Mouse (Mus musculus): ENCODE results near the gene Man2b2.
"Not testable (repeated sequence)": the region's sequence is repeated elsewhere in the genome, so short reads cannot be mapped to it uniquely, and the experiment has no call there.

The Man2b2 gene

GRCm38 (mm10) chr5:36835933-36836332 lies 5.5 kb upstream of the Man2b2 start:
- peak; percentile 33 for DNase-seq (ENCODE audit: low read depth, low spot score)

- peak; percentile 8 for DNase-seq (ENCODE audit: low read depth, low spot score)
Measured at GRCm38 (mm10) chr5:36831272-36831671, 819 bp upstream of the Man2b2 start.

- no peak for DNase-seq (ENCODE audit: low read depth, low spot score)
Measured at GRCm38 (mm10) chr5:36829098-36829497, 1.4 kb downstream of the Man2b2 start.

DNA sequence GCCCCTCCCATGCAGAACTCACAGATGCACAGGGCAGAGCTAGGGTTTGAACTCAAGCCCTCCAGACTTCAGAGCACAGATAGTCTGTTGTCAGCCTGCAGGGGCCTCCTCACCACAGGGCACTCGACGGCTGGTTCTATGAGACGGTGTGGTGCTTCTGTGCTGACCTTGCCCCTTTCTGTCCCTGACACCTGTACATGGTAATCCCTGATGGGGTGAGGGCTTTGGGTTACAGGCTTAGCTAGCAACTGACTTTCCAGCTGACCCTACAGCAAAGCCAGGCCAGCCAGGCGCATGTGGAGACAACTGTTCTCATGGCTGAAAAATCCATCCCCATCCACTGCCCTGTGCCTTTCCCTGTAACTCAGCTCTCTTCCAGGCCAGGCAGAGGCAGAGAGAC lies 7.5 kb downstream of the Man2b2 start:
- DNase-seq (ENCODE audit: low read depth, low spot score), result no peak

GRCm38 (mm10) chr5:36820142-36820541 lies 10.3 kb downstream of the Man2b2 start:
- peak; percentile 22 for DNase-seq (ENCODE audit: low read depth, low spot score)

DNA sequence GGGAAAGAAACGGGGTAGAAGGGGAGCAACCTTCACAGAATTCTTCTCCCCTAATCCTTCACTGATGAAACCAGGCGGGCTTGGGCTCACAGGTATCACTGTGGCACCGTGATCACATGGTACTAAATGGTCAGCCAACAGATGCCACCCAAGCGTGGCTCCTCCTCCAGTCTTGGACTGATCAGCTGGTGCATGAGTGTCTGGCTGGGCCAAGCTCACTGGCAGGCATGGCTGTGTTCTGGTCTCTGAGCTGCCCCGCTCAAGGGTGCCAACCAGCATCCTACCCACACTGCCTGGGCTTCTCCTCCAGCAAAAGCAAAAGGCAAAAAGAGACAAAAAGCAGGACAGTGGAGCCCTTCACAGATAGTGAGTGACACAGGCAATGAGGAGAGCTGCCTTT lies 10.7 kb downstream of the Man2b2 start:
- no peak for DNase-seq (ENCODE audit: low read depth, low spot score)

GRCm38 (mm10) chr5:36817738-36818137 lies 12.7 kb downstream of the Man2b2 start:
- DNase-seq (ENCODE audit: low read depth, low spot score), result no peak

DNA sequence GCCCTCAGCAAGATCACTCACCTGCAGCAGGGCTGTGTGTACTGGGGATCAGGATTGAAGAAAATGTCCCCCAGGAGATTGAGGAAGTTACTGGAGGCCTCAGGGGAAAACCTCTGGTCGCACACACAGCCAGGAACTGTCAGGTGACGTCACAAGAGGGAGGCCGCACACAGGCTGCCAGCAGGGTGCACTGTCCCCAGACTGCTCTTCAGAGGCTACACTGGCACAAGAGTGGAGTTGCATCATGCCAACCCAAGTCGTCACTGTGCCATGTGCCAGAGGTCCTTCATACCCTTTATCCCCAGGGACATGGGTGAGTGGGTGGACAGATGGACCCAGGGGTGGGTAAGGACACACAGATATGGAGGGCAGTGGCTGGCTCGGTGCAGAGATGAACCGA lies 15.9 kb downstream of the Man2b2 start:
- DNase-seq (ENCODE audit: low read depth, low spot score), result no peak

- DNase-seq (ENCODE audit: low read depth, low spot score), result peak; percentile 43
Measured at GRCm38 (mm10) chr5:36811413-36811812, 19.0 kb downstream of the Man2b2 start.

DNA sequence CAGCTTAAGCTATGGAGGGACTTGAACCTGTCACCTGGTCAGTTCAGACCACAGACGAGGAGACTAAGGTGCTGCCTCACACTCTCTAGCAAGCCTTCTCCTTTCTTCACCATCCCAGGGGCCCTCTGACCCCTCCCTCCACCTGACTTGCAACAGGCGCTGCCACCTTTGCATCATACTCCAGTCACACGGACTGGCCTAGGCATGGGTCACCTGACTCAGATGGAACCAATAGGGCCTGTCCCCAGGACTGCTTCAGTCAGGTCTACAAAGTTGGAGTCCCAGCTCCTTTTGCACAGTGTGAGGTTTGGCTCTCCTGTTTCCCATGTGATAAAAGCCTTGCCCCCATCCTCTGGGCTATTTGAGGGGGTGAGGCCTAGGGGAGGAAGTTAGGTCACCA lies 19.8 kb downstream of the Man2b2 start:
- DNase-seq (ENCODE audit: low read depth, low spot score), result no peak

- DNase-seq (ENCODE audit: low read depth, low spot score), result no peak
Measured at GRCm38 (mm10) chr5:36809123-36809522, 21.3 kb downstream of the Man2b2 start.

DNA sequence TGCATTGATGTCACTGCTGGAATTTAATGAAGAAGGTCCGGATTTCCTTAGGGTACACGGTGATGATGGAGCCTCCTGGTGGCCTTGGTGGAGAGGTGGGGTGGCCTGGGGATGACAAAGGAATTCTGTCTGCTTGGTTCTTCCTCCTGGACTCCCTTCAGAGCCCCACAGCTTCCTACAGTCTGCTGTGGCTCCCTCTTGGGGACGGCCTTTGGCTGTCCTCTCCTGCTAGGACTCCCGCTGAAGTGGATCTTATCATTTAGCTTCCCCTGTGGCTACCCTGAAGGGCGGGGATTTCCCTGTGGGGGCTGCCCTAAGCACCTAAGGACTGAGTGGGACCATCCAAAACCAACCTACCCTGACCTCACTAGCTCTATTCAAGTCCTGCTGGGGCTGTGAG lies 23.3 kb downstream of the Man2b2 start:
- no peak for DNase-seq (ENCODE audit: low read depth, low spot score)

DNA sequence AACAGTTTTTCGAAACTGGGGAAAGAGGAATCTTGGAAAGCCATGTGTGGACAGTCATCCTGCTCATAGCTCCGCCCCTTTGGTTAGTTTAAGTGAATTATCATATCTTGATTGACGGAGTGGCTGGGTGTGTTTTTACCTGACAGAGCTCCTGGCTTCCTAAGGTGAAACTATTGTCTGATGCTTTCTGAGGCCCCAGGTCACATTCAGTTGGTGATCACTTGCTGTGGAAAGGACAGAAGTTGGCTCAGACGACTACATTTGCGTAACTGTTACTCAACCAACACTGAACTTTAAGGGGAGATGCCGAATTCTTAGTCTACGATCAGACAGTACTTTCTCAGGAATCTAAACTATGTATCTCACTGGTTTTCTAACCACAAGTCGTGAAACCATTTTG lies 33.2 kb downstream of the Man2b2 start:
- DNase-seq (ENCODE audit: low read depth, low spot score), result no peak

DNA sequence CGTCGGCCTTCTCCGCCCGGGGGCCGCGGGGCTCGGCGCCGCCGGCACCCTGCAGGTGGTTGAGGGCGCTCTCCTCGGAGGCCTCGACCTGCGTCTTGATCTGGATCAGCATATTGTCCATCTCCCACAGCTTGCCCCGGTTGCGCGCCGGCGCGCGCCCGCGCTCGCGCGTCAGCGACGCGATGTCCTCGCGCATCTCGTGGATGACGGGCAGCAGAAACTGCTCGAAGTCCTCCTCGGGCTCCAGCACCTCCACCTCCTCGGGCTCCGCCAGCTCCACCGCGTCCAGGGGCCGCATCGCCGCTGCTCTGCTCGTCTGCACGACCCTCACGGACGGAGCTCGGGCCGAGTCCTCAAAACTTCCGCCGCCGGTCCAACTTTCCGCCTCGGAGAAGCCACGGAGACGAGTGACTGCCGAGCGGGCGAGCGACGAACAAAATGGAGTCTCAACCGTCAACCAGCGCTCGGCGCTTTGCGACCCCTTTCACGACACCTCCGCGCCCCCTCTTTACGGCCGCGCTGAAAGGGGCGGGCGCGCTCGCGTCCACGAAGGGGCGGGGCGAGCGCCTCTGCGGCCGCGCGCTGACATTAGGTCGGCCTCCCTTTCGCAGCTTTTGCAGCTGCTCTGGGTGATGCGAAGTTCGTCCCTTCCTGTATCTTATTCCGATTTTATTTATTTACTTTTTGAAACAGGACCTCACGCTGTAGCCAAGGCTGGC lies 34.0 kb downstream of the Man2b2 start, which contains the start of gene Mrfap1:
Mrfap1 (minus strand) TSS at position 477 of the 719 bp plus-strand sequence.
- DNase-seq (ENCODE audit: low read depth, low spot score), result peak; percentile 88

DNA sequence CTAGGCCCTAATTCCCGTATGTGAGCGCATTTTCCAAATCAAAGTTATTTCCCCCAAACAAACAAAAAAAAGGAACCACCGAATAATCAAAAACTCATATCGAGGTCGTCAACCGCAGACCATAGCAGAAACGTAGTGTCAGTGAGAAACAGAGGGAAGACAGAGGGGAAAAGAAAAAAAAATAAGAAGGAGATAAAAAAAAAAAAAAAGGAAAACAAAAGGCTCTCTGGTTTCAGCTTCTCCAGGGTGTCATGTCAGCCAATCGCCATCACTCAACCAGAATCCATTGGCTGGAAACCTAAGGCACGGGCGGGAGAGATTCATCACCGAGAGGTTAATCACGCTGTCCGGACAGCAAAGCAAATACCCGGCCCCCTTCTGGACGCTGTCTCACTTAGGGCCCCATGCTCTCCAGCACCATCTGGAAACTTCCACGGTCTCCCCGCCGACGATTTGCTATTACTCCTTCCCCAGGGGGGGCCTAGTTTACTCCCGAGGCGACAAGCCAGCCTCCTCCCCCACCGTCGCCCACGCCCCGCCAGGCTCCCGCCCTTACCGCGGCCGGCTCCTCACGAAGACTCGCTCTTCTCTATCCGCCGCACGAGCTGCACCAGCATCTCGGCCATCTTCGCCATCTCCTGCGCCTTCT lies 34.7 kb downstream of the Man2b2 start:
- not testable (repeated sequence) for DNase-seq (ENCODE audit: low read depth, low spot score)

DNA sequence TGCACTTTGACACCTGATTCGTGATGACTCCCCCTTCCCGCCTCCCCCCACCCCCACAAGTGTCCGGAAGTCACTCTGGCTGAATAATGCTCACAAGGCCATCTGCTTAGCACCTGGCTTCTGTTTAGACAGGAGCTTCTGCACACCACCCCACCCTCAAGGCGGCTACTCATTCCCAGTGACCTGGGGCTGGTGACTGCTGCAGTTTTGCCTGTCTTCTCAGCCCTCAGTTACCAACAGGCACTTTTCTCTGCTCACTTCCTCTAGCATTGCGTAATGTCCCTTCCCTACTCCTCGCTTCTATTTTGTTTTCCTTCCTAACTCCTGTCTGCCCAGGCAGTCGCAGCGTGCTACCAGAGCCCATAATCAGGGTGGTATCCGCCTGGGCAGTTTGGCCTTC lies 38.6 kb downstream of the Man2b2 start:
- DNase-seq (ENCODE audit: low read depth, low spot score), result no peak

DNA sequence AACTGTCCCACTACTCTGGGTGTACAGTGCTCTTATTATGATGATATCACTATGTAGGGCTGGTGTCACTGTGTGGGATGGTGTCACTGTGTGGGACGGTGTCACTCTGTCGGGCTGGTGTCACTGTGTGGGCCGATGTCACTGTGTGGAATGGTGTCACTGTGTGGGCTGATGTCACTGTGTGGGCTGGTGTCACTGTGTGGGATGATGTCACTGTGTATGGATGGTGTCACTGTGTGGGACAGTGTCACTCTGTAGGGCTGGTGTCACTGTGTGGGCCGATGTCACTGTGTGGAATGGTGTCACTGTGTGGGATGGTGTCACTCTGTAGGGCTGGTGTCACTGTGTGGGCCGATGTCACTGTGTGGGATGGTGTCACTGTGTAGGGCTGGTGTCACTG lies 44.4 kb downstream of the Man2b2 start:
- DNase-seq (ENCODE audit: low read depth, low spot score), result no peak

DNA sequence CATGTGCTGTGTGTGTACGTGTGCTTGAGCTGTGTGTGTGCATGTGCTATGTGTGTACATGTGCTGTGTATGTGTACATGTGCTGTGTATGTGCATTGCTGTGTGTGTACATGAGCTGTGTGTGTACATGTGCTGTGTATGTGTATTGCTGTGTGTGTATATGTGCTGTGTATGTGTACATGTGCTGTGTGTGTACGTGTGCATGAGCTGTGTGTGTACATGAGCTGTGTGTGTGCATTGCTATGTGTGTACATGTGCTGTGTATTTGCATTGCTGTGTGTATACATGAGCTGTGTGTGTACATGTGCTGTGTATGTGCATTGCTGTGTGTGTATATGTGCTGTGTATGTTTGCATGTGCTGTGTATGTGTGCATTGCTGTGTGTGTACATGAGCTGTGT lies 50.9 kb downstream of the Man2b2 start:
- DNase-seq (ENCODE audit: low read depth, low spot score), result no peak

GRCm38 (mm10) chr5:36778901-36779300 lies 51.6 kb downstream of the Man2b2 start:
- no peak for DNase-seq (ENCODE audit: low read depth, low spot score)

DNA sequence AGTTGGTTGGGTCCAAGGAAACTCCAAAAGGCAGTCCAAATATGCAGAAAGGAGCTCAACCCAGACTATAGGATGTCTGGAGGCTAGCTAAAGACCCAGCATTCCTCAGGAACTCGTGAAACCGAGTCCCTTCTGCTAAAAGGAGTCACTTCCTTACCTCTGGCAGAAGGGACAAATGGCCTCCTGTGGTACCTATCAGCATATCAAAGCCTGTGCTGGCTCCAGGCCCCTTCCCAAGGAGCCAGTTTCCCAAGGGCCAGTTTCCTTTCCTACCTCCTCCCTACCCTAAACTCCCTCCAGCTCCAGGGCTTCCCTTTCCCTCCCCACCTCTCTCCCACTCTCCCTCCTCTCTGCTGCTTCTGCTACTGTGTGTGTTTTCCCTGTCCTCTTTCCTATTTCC lies 53.3 kb downstream of the Man2b2 start:
- DNase-seq (ENCODE audit: low read depth, low spot score), result no peak

DNA sequence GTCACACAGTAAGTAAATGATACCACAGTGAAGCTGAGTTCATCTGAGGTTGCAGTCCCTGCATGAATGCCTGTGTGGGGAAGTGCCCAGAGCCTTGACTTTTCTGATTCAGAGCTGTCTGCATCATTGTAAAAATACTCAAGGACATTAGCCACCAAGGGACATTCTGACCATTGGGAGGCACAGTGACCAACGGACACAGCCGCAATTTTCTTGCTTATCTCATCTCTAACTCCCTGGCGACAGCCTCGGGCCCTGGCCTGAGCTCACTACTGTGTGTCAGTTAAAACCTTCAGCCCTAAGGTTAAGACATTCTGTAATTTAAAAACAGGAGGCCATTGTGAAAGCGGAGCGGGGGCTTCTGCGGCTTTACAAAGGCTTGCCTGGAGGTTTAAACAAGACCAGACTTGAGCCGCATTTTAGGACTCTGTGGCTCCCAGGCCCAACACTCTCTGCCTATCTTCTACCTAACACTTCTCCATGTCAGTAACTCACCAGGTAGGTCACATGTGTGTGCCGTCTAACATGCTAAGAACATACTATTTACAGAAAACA lies 54.4 kb downstream of the Man2b2 start:
- DNase-seq (ENCODE audit: low read depth, low spot score), result no peak

- no peak for DNase-seq (ENCODE audit: low read depth, low spot score)
Measured at GRCm38 (mm10) chr5:36775317-36775716, 55.1 kb downstream of the Man2b2 start.

GRCm38 (mm10) chr5:36772586-36772985 lies 57.9 kb downstream of the Man2b2 start:
- DNase-seq (ENCODE audit: low read depth, low spot score), result no peak
